Mouse (Mus musculus) mammary gland, adult 2 months (tissue): ENCODE results near the gene F5. TPM values are rescaled to one million over a fixed set of nuclear protein-coding genes. Genes with fewer than 3 reads are reported as not detected.

Source experiments
- polyA plus RNA-seq: library from polyadenylated mRNA; depleted of rRNA; stranded (reverse); fragments of >200 nt; gene quantifications from 2 replicates; pipeline ENCODE4 v1.2.3, GENCODE M21; 2012; ENCODE audit warnings: low replicate concordance; rRNA removed

Gene F5
- 1.1 and 1.8 TPM in 2 replicates for polyA plus RNA-seq

DNA sequence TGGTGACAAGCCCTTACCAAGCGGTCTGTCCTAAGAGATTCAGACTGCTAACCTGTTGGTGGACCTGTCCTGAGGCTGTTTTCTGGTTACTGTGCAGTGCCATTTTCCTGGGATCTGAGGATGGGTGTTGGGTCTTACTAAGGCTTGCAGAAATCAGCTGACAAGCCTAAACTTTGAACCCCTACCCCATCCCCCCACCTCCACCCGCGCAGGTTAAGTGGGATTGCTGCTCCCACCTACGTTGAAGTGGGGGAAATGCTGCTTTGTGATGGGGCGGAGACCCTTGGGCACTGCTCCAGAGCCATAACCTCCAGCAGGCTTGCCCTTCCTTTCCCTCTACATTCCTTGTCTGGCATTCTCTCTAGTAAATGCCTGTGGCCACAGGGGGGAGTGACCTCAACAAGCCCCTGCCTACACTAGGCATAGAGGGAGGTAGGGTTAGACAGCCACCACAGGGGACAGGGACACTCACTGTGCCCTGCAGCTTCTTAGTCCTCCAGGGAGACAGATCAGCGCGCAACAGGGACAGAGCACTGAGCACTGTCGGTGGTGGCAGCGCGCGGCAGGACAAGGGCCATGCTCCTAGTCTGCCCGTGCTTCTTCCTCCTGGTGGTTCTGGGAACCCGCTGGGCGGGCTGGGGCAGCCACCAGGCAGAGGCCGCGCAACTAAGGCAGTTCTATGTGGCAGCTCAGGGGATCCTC lies at the start of gene F5:
TSS of gene F5 (plus strand) at position 452 of the 702 bp plus-strand sequence.

DNA sequence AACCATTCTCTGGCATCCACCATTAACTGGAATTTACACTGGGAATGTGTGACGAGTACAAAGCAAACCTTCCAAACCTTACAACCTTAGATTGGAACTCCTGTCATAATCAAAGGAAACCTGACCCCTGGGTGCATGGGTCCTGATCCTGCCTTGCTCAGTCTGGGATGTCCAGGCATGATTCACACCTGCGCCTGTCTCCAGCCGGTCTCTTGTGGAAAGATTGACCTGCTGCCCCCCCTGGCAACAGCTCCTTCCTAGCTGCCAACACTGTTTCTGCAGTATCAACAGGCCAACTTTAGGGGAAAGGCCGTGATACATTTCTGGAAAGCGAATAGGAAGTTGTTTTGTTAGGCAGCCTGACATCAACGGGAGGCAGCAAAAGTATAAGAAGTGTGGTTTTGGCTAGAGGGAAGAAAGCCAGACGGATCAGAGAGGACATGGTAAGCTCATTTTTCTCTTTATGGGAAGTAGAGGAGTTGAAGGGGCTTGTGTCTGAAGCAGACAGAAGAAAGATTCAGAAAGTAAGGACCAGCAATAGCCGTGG lies 36.6 kb upstream of the F5 start, which contains the start of gene Selp:
TSS of gene Selp (plus strand) at position 318 of the 547 bp plus-strand sequence.

DNA sequence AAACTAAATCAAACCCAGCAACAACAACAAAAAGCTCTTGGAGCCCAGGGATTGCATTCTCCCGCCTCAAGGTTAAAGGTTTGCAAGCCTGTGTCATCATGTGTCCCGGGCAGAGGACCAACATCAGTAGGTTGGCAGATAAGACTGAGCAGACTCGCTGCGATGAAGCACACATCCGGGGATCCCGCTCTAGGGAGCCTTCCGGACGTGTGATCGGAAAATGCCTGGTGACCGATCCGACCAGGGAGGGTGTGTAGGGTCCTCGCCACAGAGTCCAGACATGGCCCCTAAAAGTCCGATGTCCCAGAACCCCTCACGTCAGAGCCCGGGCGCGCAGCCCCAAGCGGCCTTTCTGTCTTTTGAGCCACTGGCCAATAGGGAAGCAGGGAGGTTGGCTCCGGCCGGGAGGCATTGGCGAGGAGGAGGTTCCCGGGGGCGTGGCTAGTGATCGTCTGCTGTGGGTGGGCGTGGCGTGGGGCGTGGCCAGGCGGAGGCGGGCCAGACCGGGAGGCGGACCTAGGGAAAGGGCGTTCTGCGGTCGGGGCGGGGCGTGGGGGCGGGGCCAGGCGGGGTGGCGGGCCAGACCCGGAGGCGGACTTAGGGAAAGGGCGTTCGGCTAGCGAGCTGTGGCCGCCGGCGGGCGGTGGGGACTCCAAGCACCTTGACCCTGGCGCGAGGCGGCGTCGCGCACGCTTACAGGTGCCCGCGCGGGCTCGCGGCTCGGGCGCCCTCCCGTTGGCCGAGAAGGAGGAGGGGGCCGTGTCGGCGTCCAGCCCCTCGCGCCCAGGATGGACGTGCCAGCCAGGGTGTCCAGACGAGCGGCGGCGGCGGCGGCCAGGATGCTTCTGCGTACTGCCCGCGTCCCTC lies 97.1 kb downstream of the F5 start, which contains the start of gene Slc19a2:
TSS of gene Slc19a2 (plus strand) at position 582 of the 867 bp plus-strand sequence.

Other genes starting within 250 kb of the F5 start
- 7.3 and 10.1 TPM in 2 replicates for gene Scyl3, start 222.7 kb upstream of the F5 start, polyA plus RNA-seq
- gene BC055324, start 157.0 kb upstream of the F5 start, polyA plus RNA-seq, result 0.63 and 1.6 TPM in 2 replicates
- gene Mettl18, start 156.9 kb upstream of the F5 start, polyA plus RNA-seq, result 0.19 and 0.62 TPM in 2 replicates
- gene Sele, start 103.6 kb upstream of the F5 start, polyA plus RNA-seq, result 0.65 and 0.92 TPM in 2 replicates
- 37.1 and 46.6 TPM in 2 replicates for gene Sell, start 89.9 kb upstream of the F5 start, polyA plus RNA-seq
- 3.7 and 6.9 TPM in 2 replicates for gene Selp, start 36.6 kb upstream of the F5 start, polyA plus RNA-seq
- gene Slc19a2, start 97.2 kb downstream of the F5 start, polyA plus RNA-seq, result 7.6 and 12.0 TPM in 2 replicates
- gene Ccdc181, start 123.7 kb downstream of the F5 start, polyA plus RNA-seq, result 1.0 and 1.8 TPM in 2 replicates
- 3.9 and 11.2 TPM in 2 replicates for gene Nme7, start 152.3 kb downstream of the F5 start, polyA plus RNA-seq
- gene Blzf1, start 155.7 kb downstream of the F5 start, polyA plus RNA-seq, result 1.9 and 5.0 TPM in 2 replicates